Mouse (Mus musculus): Measurements from ENCODE around the gene Fndc3b.

GRCm38 (mm10) chr3:27605613-27606012, 105.5 kb downstream of the Fndc3b start:
- TF ChIP-seq CTCF (IDR thresholded peaks at IDR 0.05; ENCODE audit: low read depth) (no peak), EP300 (IDR thresholded peaks at IDR 0.05; ENCODE audit: low read depth) (no peak)

Measured in liver, embryonic 14.5 days (tissue).